Mouse (Mus musculus): ENCODE measurements around the gene Nrg3. TPM values are rescaled to one million over a fixed set of nuclear protein-coding genes. Genes with fewer than 3 reads are reported as not detected.

The Nrg3 gene
- polyA plus RNA-seq, 2 experiments = 0.10 TPM; not detected in 1

DNA sequence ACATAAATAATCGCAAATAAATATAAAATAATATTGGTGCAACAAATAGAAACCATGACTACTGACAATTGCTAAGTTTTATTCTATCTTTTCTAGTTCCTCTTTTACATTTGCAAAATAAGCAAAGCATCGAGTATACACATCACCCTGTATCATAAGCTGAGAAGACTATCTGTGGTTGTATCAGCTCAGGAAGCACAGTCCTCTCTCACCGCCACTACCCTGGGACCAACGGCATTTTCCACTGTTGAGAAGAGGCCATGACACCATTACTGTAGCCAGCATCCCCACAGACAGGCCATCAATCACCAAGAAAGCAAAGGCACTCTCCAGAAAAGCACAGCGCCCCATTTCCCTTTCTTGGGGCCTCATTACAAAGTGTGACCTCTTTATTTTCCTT lies 956.7 kb downstream of the Nrg3 start:
- TF ChIP-seq POLR2A (IDR thresholded peaks at IDR 0.05; ENCODE audit: borderline replicate concordance, extremely low read depth, insufficient read depth, insufficient read length) = no peak
- DNase-seq (ENCODE audit: low spot score) = no peak
- Histone ChIP-seq H3K4me3 (replicated peaks; ENCODE audit: low read length) (no peak overlapping the region), H3K4me2 (replicated peaks; ENCODE audit: low read depth, low read length, severe bottlenecking) (no peak overlapping the region), H3K4me1 (ENCODE audit: control insufficient read depth, insufficient read depth, low read length) (no peaks in the 10 kb centered on the region), H3K27me3 (ENCODE audit: control insufficient read depth, insufficient read depth, low read length) (no peaks in the 10 kb centered on the region), H3K36me3 (ENCODE audit: control insufficient read depth, insufficient read depth, low read length) (no peaks in the 10 kb centered on the region), H3K9ac (ENCODE audit: low read depth, low read length, severe bottlenecking) (no peak overlapping the region), H3K9me3 (ENCODE audit: control insufficient read depth, low read length) (no peaks in the 10 kb centered on the region), H3K27ac (replicated peaks; ENCODE audit: low read depth, low read length) (no peak overlapping the region)
- no peak for ATAC-seq (ENCODE audit: low FRiP score, low read depth)
- WGBS = 82% methylated on average over 5 of the region's 5 CpGs

DNA sequence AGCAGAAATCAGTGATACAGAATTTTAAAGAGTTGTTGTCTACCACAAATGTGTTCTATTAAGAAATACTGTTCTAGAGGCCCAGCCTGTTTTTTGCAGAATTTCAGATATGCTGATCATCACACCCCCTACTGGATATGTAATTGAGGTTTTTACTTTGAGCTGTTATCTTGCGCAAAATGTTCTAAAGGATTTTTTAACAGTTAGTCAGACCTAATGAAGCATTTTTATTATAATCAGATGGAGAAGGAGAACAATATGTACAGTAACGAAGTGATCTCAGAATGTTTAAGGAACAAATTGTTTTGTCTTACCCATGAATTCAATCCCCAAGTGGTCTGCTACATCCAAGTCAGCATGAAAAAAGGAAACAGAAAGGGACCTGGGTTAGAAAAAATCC lies 963.9 kb downstream of the Nrg3 start:
- no peaks in the 10 kb centered on the region for H3K27me3 ChIP-seq (ENCODE audit: control insufficient read depth, insufficient read depth, low read length)
- H3K9me3 ChIP-seq (ENCODE audit: control insufficient read depth, low read length) = no peaks in the 10 kb centered on the region
- TF ChIP-seq POLR2A (IDR thresholded peaks at IDR 0.05; ENCODE audit: borderline replicate concordance, extremely low read depth, insufficient read depth, insufficient read length) = no peak
- 90% methylated on average over 2 of the region's 2 CpGs for WGBS
- no peak overlapping the region for H3K4me3 ChIP-seq (replicated peaks; ENCODE audit: low read length)
- no peaks in the 10 kb centered on the region for H3K36me3 ChIP-seq (ENCODE audit: control insufficient read depth, insufficient read depth, low read length)
- no peak overlapping the region for H3K4me2 ChIP-seq (replicated peaks; ENCODE audit: low read depth, low read length, severe bottlenecking)
- H3K4me1 ChIP-seq (ENCODE audit: control insufficient read depth, insufficient read depth, low read length) = no peaks in the 10 kb centered on the region
- DNase-seq (ENCODE audit: low spot score) = no peak
- no peak overlapping the region for H3K9ac ChIP-seq (ENCODE audit: low read depth, low read length, severe bottlenecking)
- H3K27ac ChIP-seq (replicated peaks; ENCODE audit: low read depth, low read length) = no peak overlapping the region
- no peak for ATAC-seq (ENCODE audit: low FRiP score, low read depth)

DNA sequence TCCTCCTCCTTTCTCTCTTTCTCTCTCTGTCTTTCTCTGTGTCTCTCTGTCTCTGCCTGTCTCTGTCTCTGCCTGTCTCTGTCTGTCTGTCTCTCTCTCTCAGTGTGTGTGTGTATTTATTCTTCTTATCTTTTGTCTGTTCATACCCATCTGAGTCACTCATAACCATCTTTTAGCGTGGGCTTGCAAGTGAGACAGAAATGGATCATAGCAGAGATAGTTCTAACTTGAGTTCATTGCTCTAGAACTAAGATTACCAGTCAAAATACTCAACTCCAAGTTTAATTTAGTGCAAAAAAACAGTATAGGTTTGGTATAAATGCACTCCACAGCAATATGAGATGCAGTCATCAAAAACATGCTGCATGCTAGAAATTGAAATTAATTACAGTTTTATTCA lies 977.9 kb downstream of the Nrg3 start:
- ATAC-seq (ENCODE audit: low FRiP score, low read depth) (no peak), DNase-seq (ENCODE audit: low spot score) (no peak)
- Histone ChIP-seq H3K4me1 (ENCODE audit: control insufficient read depth, insufficient read depth, low read length) (no peaks in the 10 kb centered on the region), H3K9ac (ENCODE audit: low read depth, low read length, severe bottlenecking) (no peak overlapping the region), H3K27me3 (ENCODE audit: control insufficient read depth, insufficient read depth, low read length) (no peaks in the 10 kb centered on the region), H3K36me3 (ENCODE audit: control insufficient read depth, insufficient read depth, low read length) (no peaks in the 10 kb centered on the region), H3K4me3 (replicated peaks; ENCODE audit: low read length) (no peak overlapping the region), H3K9me3 (ENCODE audit: control insufficient read depth, low read length) (no peaks in the 10 kb centered on the region), H3K27ac (replicated peaks; ENCODE audit: low read depth, low read length) (no peak overlapping the region), H3K4me2 (replicated peaks; ENCODE audit: low read depth, low read length, severe bottlenecking) (no peak overlapping the region)
- no peak for TF ChIP-seq POLR2A (IDR thresholded peaks at IDR 0.05; ENCODE audit: borderline replicate concordance, extremely low read depth, insufficient read depth, insufficient read length)
- WGBS = 47% methylated on average over 1 of the region's 1 CpGs

DNA sequence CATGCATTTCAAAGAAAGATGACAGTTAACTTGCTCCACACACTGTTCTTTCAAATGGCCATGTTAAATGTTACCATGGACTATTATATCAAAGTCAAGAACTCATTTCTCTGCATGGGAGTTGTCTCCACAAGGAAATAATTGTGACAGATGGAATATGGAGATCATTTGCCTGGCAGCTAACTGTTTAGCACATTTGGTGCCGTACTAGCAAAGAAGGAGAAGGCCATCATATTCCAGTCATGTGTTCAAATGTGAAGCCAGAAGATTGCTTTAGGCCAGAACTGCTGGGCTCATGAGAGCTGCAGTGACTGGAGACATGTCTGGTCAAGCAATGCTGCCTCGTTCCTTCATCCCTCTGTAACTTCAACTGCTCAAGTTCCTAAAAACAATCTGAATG lies 1025.8 kb downstream of the Nrg3 start:
- H3K4me1 ChIP-seq (ENCODE audit: control insufficient read depth, insufficient read depth, low read length) = no peaks in the 10 kb centered on the region
- WGBS = 85% methylated on average over 2 of the region's 2 CpGs
- no peak overlapping the region for H3K27ac ChIP-seq (replicated peaks; ENCODE audit: low read depth, low read length)
- no peak overlapping the region for H3K4me2 ChIP-seq (replicated peaks; ENCODE audit: low read depth, low read length, severe bottlenecking)
- no peaks in the 10 kb centered on the region for H3K9me3 ChIP-seq (ENCODE audit: control insufficient read depth, low read length)
- no peak for TF ChIP-seq POLR2A (IDR thresholded peaks at IDR 0.05; ENCODE audit: borderline replicate concordance, extremely low read depth, insufficient read depth, insufficient read length)
- no peaks in the 10 kb centered on the region for H3K36me3 ChIP-seq (ENCODE audit: control insufficient read depth, insufficient read depth, low read length)
- no peak overlapping the region for H3K4me3 ChIP-seq (replicated peaks; ENCODE audit: low read length)
- DNase-seq (ENCODE audit: low spot score) = no peak
- H3K9ac ChIP-seq (ENCODE audit: low read depth, low read length, severe bottlenecking) = no peak overlapping the region
- no peak for ATAC-seq (ENCODE audit: low FRiP score, low read depth)
- no peaks in the 10 kb centered on the region for H3K27me3 ChIP-seq (ENCODE audit: control insufficient read depth, insufficient read depth, low read length)

DNA sequence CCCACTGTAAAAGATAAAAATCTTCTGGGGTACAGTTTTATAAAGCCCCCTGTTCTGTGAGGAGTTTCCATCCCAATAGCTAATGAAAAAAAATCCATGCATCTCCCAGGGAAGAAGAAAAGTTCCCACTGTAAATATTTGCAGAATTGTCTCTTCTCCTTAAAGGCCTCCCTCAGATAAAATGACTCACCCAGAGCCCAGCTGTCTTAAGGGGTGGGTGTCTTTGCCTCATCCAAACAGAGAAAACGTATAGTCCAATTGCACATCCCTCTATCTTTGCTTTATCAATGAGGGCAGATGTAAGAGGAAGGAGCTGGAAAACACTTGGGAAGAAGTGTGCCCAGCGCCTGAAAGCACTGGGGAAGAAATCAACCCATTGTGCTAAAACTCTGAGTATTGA lies 1028.1 kb downstream of the Nrg3 start:
- no peak overlapping the region for H3K4me2 ChIP-seq (replicated peaks; ENCODE audit: low read depth, low read length, severe bottlenecking)
- no peak for TF ChIP-seq POLR2A (IDR thresholded peaks at IDR 0.05; ENCODE audit: borderline replicate concordance, extremely low read depth, insufficient read depth, insufficient read length)
- H3K4me3 ChIP-seq (replicated peaks; ENCODE audit: low read length) = no peak overlapping the region
- no peak overlapping the region for H3K9ac ChIP-seq (ENCODE audit: low read depth, low read length, severe bottlenecking)
- WGBS = 79% methylated on average over 2 of the region's 2 CpGs
- ATAC-seq (ENCODE audit: low FRiP score, low read depth) (no peak), DNase-seq (ENCODE audit: low spot score) (no peak)
- H3K27ac ChIP-seq (replicated peaks; ENCODE audit: low read depth, low read length) = no peak overlapping the region
- no peaks in the 10 kb centered on the region for H3K4me1 ChIP-seq (ENCODE audit: control insufficient read depth, insufficient read depth, low read length)
- H3K36me3 ChIP-seq (ENCODE audit: control insufficient read depth, insufficient read depth, low read length) = no peaks in the 10 kb centered on the region
- H3K9me3 ChIP-seq (ENCODE audit: control insufficient read depth, low read length) = no peaks in the 10 kb centered on the region
- H3K27me3 ChIP-seq (ENCODE audit: control insufficient read depth, insufficient read depth, low read length) = no peaks in the 10 kb centered on the region
